Mouse (Mus musculus) kidney, embryonic 14.5 days (tissue): ENCODE data around the gene Pde6h. TPM values are rescaled to one million over a fixed set of nuclear protein-coding genes. Genes with fewer than 3 reads are reported as not detected.
A peak's percentile ranks its signal among the peaks of the same experiment; 100 is the strongest.

ENCODE experiments used
- ATAC-seq: fragments of 200-750 bp; cut with Nextera tagmentation; 2 replicates; pipeline ENCODE4 v1.8.0; 2017; ENCODE audit warnings: moderate number of reproducible peaks, mild to moderate bottlenecking, moderate TSS enrichment, moderate library complexity; ENCODE audit not compliant: low FRiP score, low TSS enrichment
- H3K27ac ChIP-seq: fragments of 300-500 bp; sonication (generic); 2 replicates; pipeline ENCODE4 v1.5.1; 2014; ENCODE audit warnings: low read depth, mild to moderate bottlenecking, low read length, moderate library complexity, mixed read lengths
- H3K27me3 ChIP-seq: fragments of 300-500 bp; sonication (generic); 2 replicates; pipeline ENCODE4 v1.6.1; 2014; ENCODE audit warnings: mild to moderate bottlenecking, low read length; ENCODE audit not compliant: control insufficient read depth, insufficient read depth
- H3K36me3 ChIP-seq: fragments of 300-500 bp; sonication (generic); 2 replicates; pipeline ENCODE4 v1.6.1; 2014; ENCODE audit warnings: low read length, mixed read lengths; ENCODE audit not compliant: control insufficient read depth, insufficient read depth
- H3K4me1 ChIP-seq: fragments of 300-500 bp; sonication (generic); 2 replicates; pipeline ENCODE4 v1.6.1; 2014; ENCODE audit warnings: low read length, mixed read lengths; ENCODE audit not compliant: control insufficient read depth, insufficient read depth
- H3K4me2 ChIP-seq: fragments of 300-500 bp; sonication (generic); replicated peaks from 2 replicates; pipeline ENCODE4 v1.6.1; 2014; ENCODE audit warnings: low read depth, mild to moderate bottlenecking, low read length
- H3K4me3 ChIP-seq: fragments of 300-500 bp; sonication (generic); 2 replicates; pipeline ENCODE4 v1.5.1; 2014; ENCODE audit warnings: mild to moderate bottlenecking, low read length
- H3K9ac ChIP-seq: fragments of 300-500 bp; sonication (generic); 2 replicates; pipeline ENCODE4 v1.6.1; 2014; ENCODE audit warnings: low read depth, mild to moderate bottlenecking, low read length, moderate library complexity
- H3K9me3 ChIP-seq: fragments of 300-500 bp; sonication (generic); 2 replicates; pipeline ENCODE4 v1.6.1; 2016; ENCODE audit warnings: low read length; ENCODE audit not compliant: control insufficient read depth
- WGBS: fragments of 180-500 bp; shearing (Covaris S2); extraction: QIAGEN DNeasy Blood & Tissue Kit; methylation state at CpG from one replicate; pipeline ENCODE4 v1.1.7; 2014; 5-methylcytosine and 5-hydroxymethylcytosine counted together
- polyA plus RNA-seq: library from polyadenylated mRNA; unstranded; fragments of >200 nt; fragmentation: Nextera tagmentation; extraction: Ambion mirVana; gene quantifications from 2 replicates; pipeline ENCODE4 v1.2.1, GENCODE M21; 2014

Gene Pde6h
- polyA plus RNA-seq, 1 experiment from 2014 or later = 0.81 TPM

GRCm38 (mm10) chr6:136942280-136942679, 18.6 kb downstream of the Pde6h start:
- Histone ChIP-seq H3K9ac (no peak overlapping the region), H3K27me3 (no peaks in the 10 kb centered on the region), H3K4me1 (peaks cover 19% of the 10 kb centered on the region), H3K9me3 (no peaks in the 10 kb centered on the region), H3K4me2 (no peak overlapping the region), H3K36me3 (no peaks in the 10 kb centered on the region), H3K4me3 (no peak overlapping the region), H3K27ac (no peak overlapping the region)
- WGBS = 87% methylated on average over 9 of the region's 9 CpGs
- no peak for ATAC-seq

GRCm38 (mm10) chr6:136943392-136943791, 19.8 kb downstream of the Pde6h start:
- Histone ChIP-seq H3K9ac (no peak overlapping the region), H3K4me2 (no peak overlapping the region), H3K27ac (no peak overlapping the region), H3K36me3 (no peaks in the 10 kb centered on the region), H3K9me3 (no peaks in the 10 kb centered on the region), H3K4me1 (peaks cover 19% of the 10 kb centered on the region), H3K27me3 (no peaks in the 10 kb centered on the region), H3K4me3 (no peak overlapping the region)
- no peak for ATAC-seq

DNA sequence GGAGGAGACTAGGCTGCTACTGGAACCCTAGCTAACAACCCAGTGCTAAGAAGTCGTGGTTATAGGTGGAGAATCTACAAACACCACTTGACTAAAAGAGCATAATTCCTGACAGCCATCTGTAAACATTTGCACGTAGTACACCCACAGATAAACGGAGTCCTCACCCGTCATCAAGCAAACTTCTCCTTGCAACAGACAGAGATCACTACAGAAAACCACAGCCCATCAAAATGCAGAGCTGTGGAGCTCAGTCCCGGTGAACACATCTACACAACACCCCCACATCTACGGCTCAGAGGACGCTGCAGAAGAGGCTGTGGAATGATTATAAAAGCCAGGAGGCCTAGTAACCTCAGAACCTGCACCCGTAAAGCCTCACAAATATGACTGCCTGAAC, 20.9 kb downstream of the Pde6h start:
- Histone ChIP-seq H3K36me3 (no peaks in the 10 kb centered on the region), H3K9me3 (no peaks in the 10 kb centered on the region), H3K27me3 (no peaks in the 10 kb centered on the region), H3K4me2 (no peak overlapping the region), H3K4me1 (peaks cover 19% of the 10 kb centered on the region), H3K4me3 (no peak overlapping the region), H3K27ac (no peak overlapping the region), H3K9ac (no peak overlapping the region)
- no peak for ATAC-seq
- WGBS = 84% methylated on average over 8 of the region's 8 CpGs

GRCm38 (mm10) chr6:136946241-136946640, 22.6 kb downstream of the Pde6h start:
- 72% methylated on average over 5 of the region's 5 CpGs for WGBS
- H3K9ac ChIP-seq = no peak overlapping the region
- no peak overlapping the region for H3K4me3 ChIP-seq
- H3K27ac ChIP-seq = no peak overlapping the region
- H3K4me1 ChIP-seq = peaks cover 7% of the 10 kb centered on the region; the same call in 1 of the 2 replicates
- H3K9me3 ChIP-seq = no peaks in the 10 kb centered on the region
- H3K27me3 ChIP-seq = no peaks in the 10 kb centered on the region
- no peaks in the 10 kb centered on the region for H3K36me3 ChIP-seq
- no peak overlapping the region for H3K4me2 ChIP-seq
- no peak for ATAC-seq

GRCm38 (mm10) chr6:136946943-136947342, 23.3 kb downstream of the Pde6h start:
- no peak overlapping the region for H3K9ac ChIP-seq
- no peak overlapping the region for H3K4me2 ChIP-seq
- H3K9me3 ChIP-seq = no peaks in the 10 kb centered on the region
- no peaks in the 10 kb centered on the region for H3K27me3 ChIP-seq
- H3K4me3 ChIP-seq = no peak overlapping the region
- no peak overlapping the region for H3K27ac ChIP-seq
- ATAC-seq = peak; percentile 57; the same call in 1 of the 2 replicates
- WGBS = 56% methylated on average over 9 of the region's 9 CpGs
- H3K4me1 ChIP-seq = no peaks in the 10 kb centered on the region
- H3K36me3 ChIP-seq = no peaks in the 10 kb centered on the region

DNA sequence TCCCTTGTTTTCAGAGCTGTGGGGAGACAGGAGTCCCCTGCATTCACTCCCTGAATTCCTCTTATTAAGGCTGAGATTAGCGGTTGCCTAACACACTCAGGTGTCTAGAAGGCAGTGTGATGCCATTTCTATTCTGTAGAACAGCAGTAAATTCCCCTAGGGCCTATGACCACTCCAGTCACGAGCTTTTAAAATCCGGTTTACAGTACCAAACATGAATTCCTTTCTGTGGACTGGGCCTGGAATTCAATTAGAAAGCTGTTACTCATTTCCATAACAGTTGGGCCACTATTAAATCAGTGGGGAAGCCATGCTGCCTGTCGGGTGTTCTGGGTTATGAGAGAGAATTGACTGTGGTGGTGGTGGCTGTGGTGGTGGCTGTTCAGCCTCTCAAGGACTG, 24.1 kb downstream of the Pde6h start:
- Histone ChIP-seq H3K4me3 (no peak overlapping the region), H3K4me1 (no peaks in the 10 kb centered on the region), H3K36me3 (no peaks in the 10 kb centered on the region), H3K9ac (no peak overlapping the region), H3K27me3 (no peaks in the 10 kb centered on the region), H3K4me2 (no peak overlapping the region), H3K27ac (no peak overlapping the region), H3K9me3 (no peaks in the 10 kb centered on the region)
- WGBS = 54% methylated on average over 4 of the region's 4 CpGs
- no peak for ATAC-seq

DNA sequence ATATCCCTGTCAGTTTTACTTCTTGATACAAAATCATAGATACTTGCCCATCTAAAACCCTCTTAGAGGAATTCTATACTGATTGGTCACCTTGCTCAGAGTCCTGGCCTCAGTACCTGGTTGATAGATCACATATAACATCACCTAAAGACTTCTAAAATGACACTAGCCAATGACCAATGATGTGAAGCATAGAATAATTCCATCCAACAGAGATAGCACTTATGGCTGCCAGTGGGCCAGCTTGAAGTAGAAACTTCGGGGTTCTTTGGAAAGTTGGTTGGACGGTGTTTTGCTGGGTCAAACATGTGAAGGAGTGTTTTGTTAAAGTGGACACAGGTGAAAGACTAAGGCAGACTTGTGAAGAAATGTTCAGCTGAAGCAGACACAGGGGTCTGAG, 26.5 kb downstream of the Pde6h start:
- 84% methylated on average over 2 of the region's 2 CpGs for WGBS
- H3K27me3 ChIP-seq = no peaks in the 10 kb centered on the region
- H3K36me3 ChIP-seq = no peaks in the 10 kb centered on the region
- H3K4me2 ChIP-seq = no peak overlapping the region
- H3K9ac ChIP-seq = no peak overlapping the region
- no peak overlapping the region for H3K27ac ChIP-seq
- no peaks in the 10 kb centered on the region for H3K9me3 ChIP-seq
- no peak for ATAC-seq
- no peak overlapping the region for H3K4me3 ChIP-seq
- H3K4me1 ChIP-seq = no peaks in the 10 kb centered on the region

- Histone ChIP-seq H3K4me3 (no peak overlapping the region), H3K27me3 (no peaks in the 10 kb centered on the region), H3K4me2 (no peak overlapping the region), H3K4me1 (0 out of 2 replicates have a peak, but pooled peaks cover 3% of the 10 kb centered on the region), H3K9me3 (no peaks in the 10 kb centered on the region), H3K9ac (no peak overlapping the region), H3K27ac (no peak overlapping the region), H3K36me3 (no peaks in the 10 kb centered on the region)
- no peak for ATAC-seq
- 90% methylated on average over 9 of the region's 9 CpGs for WGBS
Observed at GRCm38 (mm10) chr6:136952930-136953329, 29.3 kb downstream of the Pde6h start.

GRCm38 (mm10) chr6:136954192-136954591, 30.6 kb downstream of the Pde6h start:
- ATAC-seq = no peak
- H3K27me3 ChIP-seq = no peaks in the 10 kb centered on the region
- no peak overlapping the region for H3K27ac ChIP-seq
- no peaks in the 10 kb centered on the region for H3K36me3 ChIP-seq
- 0 out of 2 replicates have a peak, but pooled peaks cover 3% of the 10 kb centered on the region for H3K4me1 ChIP-seq
- H3K4me2 ChIP-seq = no peak overlapping the region
- H3K9me3 ChIP-seq = no peaks in the 10 kb centered on the region
- no peak overlapping the region for H3K9ac ChIP-seq
- no peak overlapping the region for H3K4me3 ChIP-seq
- WGBS = 76% methylated on average over 6 of the region's 6 CpGs
